Mouse (Mus musculus) midbrain, embryonic 16.5 days (tissue): ENCODE measurements around the gene Hlcs. TPM values are rescaled to one million over a fixed set of nuclear protein-coding genes. Genes with fewer than 3 reads are reported as not detected.

Experiments
- ATAC-seq: fragments of 200-750 bp; cut with Nextera tagmentation; 2 replicates; pipeline ENCODE4 v1.8.0; 2017; ENCODE audit warnings: moderate TSS enrichment
- H3K27ac ChIP-seq: fragments of 300-500 bp; sonication (generic); 2 replicates; pipeline ENCODE4 v1.5.1; 2014; ENCODE audit warnings: mild to moderate bottlenecking, low read length, mixed read lengths
- H3K27me3 ChIP-seq: fragments of 300-500 bp; sonication (generic); 2 replicates; pipeline ENCODE4 v1.6.1; 2014; ENCODE audit warnings: low read depth, low read length, mixed read lengths; ENCODE audit not compliant: control insufficient read depth, insufficient read depth
- H3K36me3 ChIP-seq: fragments of 300-500 bp; sonication (generic); 2 replicates; pipeline ENCODE4 v1.6.1; 2014; ENCODE audit warnings: mild to moderate bottlenecking, low read length, moderate library complexity, mixed read lengths; ENCODE audit not compliant: control insufficient read depth, insufficient read depth
- H3K4me1 ChIP-seq: fragments of 300-500 bp; sonication (generic); 2 replicates; pipeline ENCODE4 v1.6.1; 2014; ENCODE audit warnings: mild to moderate bottlenecking, low read length, mixed read lengths; ENCODE audit not compliant: control insufficient read depth, insufficient read depth
- H3K4me2 ChIP-seq: fragments of 300-500 bp; sonication (generic); 2 replicates; pipeline ENCODE4 v1.6.1; 2014; ENCODE audit warnings: mild to moderate bottlenecking, low read length, mixed read lengths
- H3K4me3 ChIP-seq: fragments of 300-500 bp; sonication (generic); 2 replicates; pipeline ENCODE4 v1.5.1; 2014; ENCODE audit warnings: low read depth, mild to moderate bottlenecking, low read length, moderate library complexity, mixed read lengths
- H3K9ac ChIP-seq: fragments of 300-500 bp; sonication (generic); 2 replicates; pipeline ENCODE4 v1.6.1; 2014; ENCODE audit warnings: low read depth, low read length, mixed read lengths
- H3K9me3 ChIP-seq: fragments of 300-500 bp; sonication (generic); replicated peaks from 2 replicates; pipeline ENCODE4 v1.6.1; 2014; ENCODE audit warnings: mild to moderate bottlenecking, low read length, mixed read lengths; ENCODE audit not compliant: control insufficient read depth, poor library complexity, severe bottlenecking
- whole genome bisulfite sequencing: fragments of 180-500 bp; shearing (Covaris S2); extraction: QIAGEN DNeasy Blood & Tissue Kit; methylation state at CpG from one replicate; pipeline ENCODE4 v1.1.7; 2014; 5-methylcytosine and 5-hydroxymethylcytosine counted together
- microRNA-seq: library from miRNA; unstranded; fragments of <30 nt; microRNA quantifications from one replicate; pipeline ENCODE4, GENCODE M21; 2017
- polyA plus RNA-seq: library from polyadenylated mRNA; unstranded; fragments of >200 nt; fragmentation: Nextera tagmentation; extraction: Ambion mirVana; gene quantifications from 2 replicates; pipeline ENCODE4 v1.2.1, GENCODE M21; 2015

Gene Hlcs
- polyA plus RNA-seq, 1 experiment from 2014 or later = 8.6 TPM

- Histone ChIP-seq H3K27ac (no peak overlapping the region), H3K4me3 (no peak overlapping the region), H3K4me2 (no peak overlapping the region), H3K9ac (no peak overlapping the region), H3K36me3 (no peaks in the 10 kb centered on the region), H3K4me1 (peaks cover 7% of the 10 kb centered on the region), H3K27me3 (peaks cover 61% of the 10 kb centered on the region), H3K9me3 (no peaks in the 10 kb centered on the region)
- no peak for ATAC-seq
- 8% methylated on average over 8 of the region's 8 CpGs for WGBS
Measured at GRCm38 (mm10) chr16:94081996-94082708, 231.2 kb downstream of the Hlcs start.

- H3K9ac ChIP-seq = no peak overlapping the region
- peaks cover 7% of the 10 kb centered on the region for H3K4me1 ChIP-seq
- 13% methylated on average over 5 of the region's 5 CpGs for WGBS
- peaks cover 63% of the 10 kb centered on the region for H3K27me3 ChIP-seq
- H3K4me3 ChIP-seq = no peak overlapping the region
- no peak overlapping the region for H3K4me2 ChIP-seq
- ATAC-seq = no peak
- no peaks in the 10 kb centered on the region for H3K9me3 ChIP-seq
- no peaks in the 10 kb centered on the region for H3K36me3 ChIP-seq
- no peak overlapping the region for H3K27ac ChIP-seq
Measured at GRCm38 (mm10) chr16:94081596-94081995, 231.8 kb downstream of the Hlcs start.

- Histone ChIP-seq H3K4me3 (no peak overlapping the region), H3K4me1 (peaks cover 4% of the 10 kb centered on the region), H3K4me2 (no peak overlapping the region), H3K36me3 (no peaks in the 10 kb centered on the region), H3K9me3 (no peaks in the 10 kb centered on the region), H3K9ac (no peak overlapping the region), H3K27ac (no peak overlapping the region), H3K27me3 (peaks cover 69% of the 10 kb centered on the region)
- WGBS = 3% methylated on average over 13 of the region's 13 CpGs
- no peak for ATAC-seq
Measured at GRCm38 (mm10) chr16:94079856-94080555, 233.4 kb downstream of the Hlcs start.

- WGBS = under 1% methylated on average over 47 of the region's 47 CpGs
- ATAC-seq = no peak
Measured at GRCm38 (mm10) chr16:94079075-94079855, 234.1 kb downstream of the Hlcs start.

More at GRCm38 (mm10) chr16:94079075-94079855, 234.1 kb downstream of the Hlcs start:
- no peaks in the 10 kb centered on the region for H3K4me1 ChIP-seq
- no peaks in the 10 kb centered on the region for H3K9me3 ChIP-seq
- no peaks in the 10 kb centered on the region for H3K36me3 ChIP-seq
- no peak overlapping the region for H3K4me2 ChIP-seq
- no peak overlapping the region for H3K9ac ChIP-seq
- H3K4me3 ChIP-seq = no peak overlapping the region
- H3K27ac ChIP-seq = no peak overlapping the region
- H3K27me3 ChIP-seq = peaks cover 69% of the 10 kb centered on the region

Small RNA genes lying within 50 kb of the gene (microRNA-seq; reads per million reads assigned to microRNA genes)
- gene Gm23062 = not detected

Other genes starting within 250 kb of the Hlcs start
- gene Sim2, start 228.6 kb downstream of the Hlcs start, polyA plus RNA-seq = 0.10 and 0.14 TPM in 2 replicates
- 0.46 and 1.2 TPM in 2 replicates for gene Ripply3, start 14.8 kb upstream of the Hlcs start, polyA plus RNA-seq
- 1,007 and 1,053 TPM in 2 replicates for gene Ttc3, start 57.0 kb upstream of the Hlcs start, polyA plus RNA-seq
- gene Pigp, start 58.3 kb upstream of the Hlcs start, polyA plus RNA-seq = 113 and 135 TPM in 2 replicates
- 80.6 and 83.5 TPM in 2 replicates for gene Vps26c, start 213.3 kb upstream of the Hlcs start, polyA plus RNA-seq